8 mouse cellular contexts compared by ENCODE assay signal in genomic region chr4:133969114-133969770, GRCm38 (mm10). TPM values are rescaled to one million over a fixed set of nuclear protein-coding genes. Genes with fewer than 3 reads are reported as not detected.
DNase-seq lines count a peak whose midpoint lies in the region; ATAC-seq and TF ChIP-seq lines count a peak whose summit lies in the region.

No protein-coding gene starts in this region.

- no peak for ATAC-seq in kidney, postnatal 0 days (replicated peaks; ENCODE audit: low FRiP score, low read depth)
- no peak for ATAC-seq in hindbrain, embryonic 16.5 days
- ATAC-seq in neural tube, embryonic 12.5 days (ENCODE audit: low FRiP score, low read depth) = no peak

- no peak overlapping the region for H3K9ac ChIP-seq in kidney, postnatal 0 days (ENCODE audit: low read depth, low read length)
- peak overlapping the region; percentile 47 for H3K9ac ChIP-seq in hindbrain, embryonic 16.5 days (ENCODE audit: low read depth, low read length)
- peak overlapping the region; percentile 86 for H3K9ac ChIP-seq in neural tube, embryonic 12.5 days

- H3K27me3 ChIP-seq in kidney, postnatal 0 days (ENCODE audit: insufficient read depth, low read length) = no peaks in the 10 kb centered on the region
- H3K27me3 ChIP-seq in hindbrain, embryonic 16.5 days (replicated peaks; ENCODE audit: control insufficient read depth, insufficient read depth, low read length) = no peaks in the 10 kb centered on the region
- H3K27me3 ChIP-seq in neural tube, embryonic 12.5 days (replicated peaks) = no peaks in the 10 kb centered on the region

- peaks cover 8% of the 10 kb centered on the region; the same call in 1 of the 2 replicates for H3K4me1 ChIP-seq in kidney, postnatal 0 days (replicated peaks; ENCODE audit: insufficient read depth, low read length)
- peaks cover 41% of the 10 kb centered on the region for H3K4me1 ChIP-seq in hindbrain, embryonic 16.5 days (ENCODE audit: control insufficient read depth, insufficient read depth, low read depth, low read length)
- peaks cover 38% of the 10 kb centered on the region for H3K4me1 ChIP-seq in neural tube, embryonic 12.5 days

- 47% methylated on average over 8 of the region's 8 CpGs for WGBS in kidney, postnatal 0 days
- WGBS in hindbrain, embryonic 16.5 days = 36% methylated on average over 8 of the region's 8 CpGs
- 37% methylated on average over 8 of the region's 8 CpGs for WGBS in neural tube, embryonic 12.5 days

- H3K27ac ChIP-seq in kidney, postnatal 0 days = no peak overlapping the region
- peak overlapping the region; percentile 99 for H3K27ac ChIP-seq in hindbrain, embryonic 16.5 days (ENCODE audit: low read depth, low read length)
- H3K27ac ChIP-seq in neural tube, embryonic 12.5 days = no peak overlapping the region

- no peak for TF ChIP-seq CTCF in kidney, postnatal 0 days (IDR thresholded peaks at IDR 0.05; ENCODE audit: low read depth)

- H3K4me2 ChIP-seq in kidney, postnatal 0 days (ENCODE audit: low read length) = peak overlapping the region; percentile 98
- H3K4me2 ChIP-seq in hindbrain, embryonic 16.5 days (ENCODE audit: low read length) = peak overlapping the region; percentile 95
- H3K4me2 ChIP-seq in neural tube, embryonic 12.5 days (replicated peaks) = peak overlapping the region; percentile 96

- H3K9me3 ChIP-seq in kidney, postnatal 0 days (replicated peaks; ENCODE audit: low read length) = no peaks in the 10 kb centered on the region
- no peaks in the 10 kb centered on the region for H3K9me3 ChIP-seq in hindbrain, embryonic 16.5 days (ENCODE audit: control insufficient read depth, low read length)
- no peaks in the 10 kb centered on the region for H3K9me3 ChIP-seq in neural tube, embryonic 12.5 days

- DNase-seq in kidney, postnatal 0 days (ENCODE audit: low spot score) = no peak
- DNase-seq in kidney, adult 8-10 months = no peak
- DNase-seq in cerebellum, postnatal 10 days = peak; percentile 50 to 63
- no peak for DNase-seq in urinary bladder, adult 2 months (ENCODE audit: low spot score)
- DNase-seq in adrenal gland, postnatal 4 days (ENCODE audit: low spot score in 2 of 2) = no peak
- DNase-seq in layer of hippocampus, postnatal 25 days (ENCODE audit: extremely low spot score in 1 of 2, low spot score in 1 of 2) = no peak

- peaks cover 18% of the 10 kb centered on the region; the same call in 1 of the 2 replicates for H3K36me3 ChIP-seq in kidney, postnatal 0 days (ENCODE audit: insufficient read depth, low read length)
- H3K36me3 ChIP-seq in hindbrain, embryonic 16.5 days (ENCODE audit: control insufficient read depth, insufficient read depth, low read length) = peaks cover 8% of the 10 kb centered on the region
- peaks cover 16% of the 10 kb centered on the region for H3K36me3 ChIP-seq in neural tube, embryonic 12.5 days

- no peak overlapping the region for H3K4me3 ChIP-seq in kidney, postnatal 0 days (replicated peaks; ENCODE audit: low read depth, low read length)
- no peak overlapping the region for H3K4me3 ChIP-seq in hindbrain, embryonic 16.5 days (ENCODE audit: low read length)
- no peak overlapping the region for H3K4me3 ChIP-seq in neural tube, embryonic 12.5 days

RNA-seq across cellular contexts. Expression of gene Hmgn2, which starts 0.8 kb away (rescaled TPM):
- polyA plus RNA-seq in kidney, postnatal 0 days (2015; fragmentation: Nextera tagmentation; extraction: Ambion mirVana) = 1,962 and 2,114 TPM in 2 replicates
- polyA plus RNA-seq in hindbrain, embryonic 16.5 days (2015; fragmentation: Nextera tagmentation; extraction: Ambion mirVana) = 909 and 1,029 TPM in 2 replicates
- polyA plus RNA-seq in neural tube, embryonic 12.5 days (2016; fragmentation: Nextera tagmentation; extraction: Ambion mirVana) = 2,314 and 2,342 TPM in 2 replicates
- polyA plus RNA-seq in urinary bladder, adult 2 months (2012; rRNA removed) = 131 and 148 TPM in 2 replicates
- total RNA-seq in adrenal gland, postnatal 4 days (2021) = 100 to 1,000 TPM; 497 to 511 TPM
- 100 to 1,000 TPM; 133 to 138 TPM for total RNA-seq in layer of hippocampus, postnatal 25 days (2021)

RNA-seq across cellular contexts. Expression of gene Dhdds, which starts 31.5 kb away (rescaled TPM):
- 35.3 and 36.9 TPM in 2 replicates for polyA plus RNA-seq in kidney, postnatal 0 days (2015; fragmentation: Nextera tagmentation; extraction: Ambion mirVana)
- 49.7 and 49.8 TPM in 2 replicates for polyA plus RNA-seq in hindbrain, embryonic 16.5 days (2015; fragmentation: Nextera tagmentation; extraction: Ambion mirVana)
- polyA plus RNA-seq in neural tube, embryonic 12.5 days (2016; fragmentation: Nextera tagmentation; extraction: Ambion mirVana) = 41.1 and 42.7 TPM in 2 replicates
- 35.0 and 35.6 TPM in 2 replicates for polyA plus RNA-seq in urinary bladder, adult 2 months (2012; rRNA removed)
- 10 to 100 TPM; 42.9 to 46.3 TPM for total RNA-seq in adrenal gland, postnatal 4 days (2021)
- 10 to 100 TPM; 62.2 to 62.6 TPM for total RNA-seq in layer of hippocampus, postnatal 25 days (2021)

RNA-seq across cellular contexts. Expression of gene Lin28a, which starts 49.4 kb away (rescaled TPM):
- polyA plus RNA-seq in kidney, postnatal 0 days (2015; fragmentation: Nextera tagmentation; extraction: Ambion mirVana) = 0.04 TPM in 1 of 2 replicates, not detected in the other
- 0.16 and 0.35 TPM in 2 replicates for polyA plus RNA-seq in hindbrain, embryonic 16.5 days (2015; fragmentation: Nextera tagmentation; extraction: Ambion mirVana)
- polyA plus RNA-seq in neural tube, embryonic 12.5 days (2016; fragmentation: Nextera tagmentation; extraction: Ambion mirVana) = 0.84 and 1.9 TPM in 2 replicates
- polyA plus RNA-seq in urinary bladder, adult 2 months (2012; rRNA removed) = not detected in 2 replicates
- total RNA-seq in adrenal gland, postnatal 4 days (2021) = under 1 TPM; 0.50 to 0.73 TPM
- not detected for total RNA-seq in layer of hippocampus, postnatal 25 days (2021)

Comparison
In these comparisons a context has a peak if more than half of its experiments do, and no peak if none do; other contexts are left out.
1. DNase-seq: peak in cerebellum, postnatal 10 days (2 of 2); none in kidney, postnatal 0 days (single experiment), kidney, adult 8-10 months (0 of 2), urinary bladder, adult 2 months (single experiment), adrenal gland, postnatal 4 days (0 of 2) and layer of hippocampus, postnatal 25 days (0 of 2).
2. Peak in every context shown above with its lines, with median percentiles within 50 percentile points of each other: H3K4me2 ChIP-seq.